Mouse (Mus musculus) cerebellum, adult 2 months (tissue): ENCODE measurements at regions not wholly inside any gene's neighbourhood (a gene's known extent, or its start where the extent isn't known, plus 50 kb on each side); places are given as distances from the start of the nearest gene placed in this dataset.

Experiments
- CTCF ChIP-seq: fragments of 200-500 bp; IDR thresholded peaks from 2 replicates; pipeline ENCODE4 v1.5.1; 2011; ENCODE audit warnings: low read depth, mild to moderate bottlenecking, control low read depth, low read length, moderate library complexity, borderline replicate concordance; ENCODE audit not compliant: insufficient read depth
- POLR2A ChIP-seq: fragments of 200-500 bp; IDR thresholded peaks from 2 replicates; pipeline ENCODE4 v1.6.1; 2011; ENCODE audit warnings: low read length, control low read depth, borderline replicate concordance; ENCODE audit not compliant: insufficient read depth

GRCm38 (mm10) chr1:19826455-19827366, 618.0 kb downstream of the Tfap2b start:
- no peak for TF ChIP-seq CTCF
- no peak for TF ChIP-seq POLR2A
